Mouse (Mus musculus) midbrain, embryonic 10.5 days (tissue): ENCODE results near the gene Synj1. TPM values are rescaled to one million over a fixed set of nuclear protein-coding genes. Genes with fewer than 3 reads are reported as not detected.

Experiments
- DNase-seq: peaks from one replicate; pipeline ENCODE4 v3.0.0-alpha.2; 2017; ENCODE audit warnings: low spot score
- H3K27ac ChIP-seq: fragments of 300-500 bp; sonication (generic); replicated peaks from 2 replicates; pipeline ENCODE4 v1.5.1; 2016; ENCODE audit warnings: mild to moderate bottlenecking
- H3K27me3 ChIP-seq: fragments of 300-500 bp; sonication (generic); 2 replicates; pipeline ENCODE4 v1.6.1; 2016; ENCODE audit warnings: low read depth, mild to moderate bottlenecking; ENCODE audit not compliant: poor library complexity, severe bottlenecking
- H3K36me3 ChIP-seq: fragments of 300-500 bp; sonication (generic); 2 replicates; pipeline ENCODE4 v1.6.1; 2016; ENCODE audit warnings: mild to moderate bottlenecking, moderate library complexity
- H3K4me1 ChIP-seq: fragments of 300-500 bp; sonication (generic); 2 replicates; pipeline ENCODE4 v1.6.1; 2016
- H3K4me3 ChIP-seq: fragments of 300-500 bp; sonication (generic); 2 replicates; pipeline ENCODE4 v1.5.1; 2016; ENCODE audit warnings: mild to moderate bottlenecking, moderate library complexity
- H3K9me3 ChIP-seq: fragments of 300-500 bp; sonication (generic); replicated peaks from 2 replicates; pipeline ENCODE4 v1.6.1; 2016; ENCODE audit warnings: mild to moderate bottlenecking
- WGBS: fragments of 180-500 bp; shearing (Covaris S2); methylation state at CpG from one replicate; pipeline ENCODE4 v1.1.7; 2016; 5-methylcytosine and 5-hydroxymethylcytosine counted together
- polyA plus RNA-seq: library from polyadenylated mRNA; unstranded; fragments of >200 nt; fragmentation: Nextera tagmentation; extraction: Ambion mirVana; gene quantifications from 2 replicates; pipeline ENCODE4 v1.2.1, GENCODE M21; 2016

Gene Synj1
- polyA plus RNA-seq, 1 experiment from 2014 or later = 14.8 TPM

- 94% methylated on average over 4 of the region's 4 CpGs for WGBS
- H3K36me3 ChIP-seq = peaks cover 97% of the 10 kb centered on the region
- H3K27me3 ChIP-seq = no peaks in the 10 kb centered on the region
- no peak for DNase-seq
- no peak overlapping the region for H3K4me3 ChIP-seq
- no peaks in the 10 kb centered on the region for H3K4me1 ChIP-seq
- H3K9me3 ChIP-seq = no peaks in the 10 kb centered on the region
- no peak overlapping the region for H3K27ac ChIP-seq
Observed at GRCm38 (mm10) chr16:91030751-91031150, 19.6 kb upstream of the Synj1 start.

GRCm38 (mm10) chr16:91029901-91030300 is 18.8 kb upstream of the Synj1 start:
- WGBS = 95% methylated on average over 2 of the region's 2 CpGs
- DNase-seq = no peak
- no peaks in the 10 kb centered on the region for H3K4me1 ChIP-seq
- no peak overlapping the region for H3K4me3 ChIP-seq
- H3K9me3 ChIP-seq = no peaks in the 10 kb centered on the region
- no peak overlapping the region for H3K27ac ChIP-seq
- peaks cover 98% of the 10 kb centered on the region for H3K36me3 ChIP-seq
- H3K27me3 ChIP-seq = no peaks in the 10 kb centered on the region

- no peaks in the 10 kb centered on the region for H3K4me1 ChIP-seq
- H3K9me3 ChIP-seq = no peaks in the 10 kb centered on the region; the same call in 1 of the 2 replicates
- no peak overlapping the region for H3K4me3 ChIP-seq
- peaks cover 98% of the 10 kb centered on the region for H3K36me3 ChIP-seq
- WGBS = 90% methylated on average over 8 of the region's 8 CpGs
- no peak overlapping the region for H3K27ac ChIP-seq
- DNase-seq = no peak
- H3K27me3 ChIP-seq = no peaks in the 10 kb centered on the region
Observed at GRCm38 (mm10) chr16:91029161-91029743, 18.1 kb upstream of the Synj1 start.

GRCm38 (mm10) chr16:91026290-91026689 is 15.2 kb upstream of the Synj1 start:
- Histone ChIP-seq H3K27ac (no peak overlapping the region), H3K27me3 (no peaks in the 10 kb centered on the region), H3K4me3 (no peak overlapping the region), H3K9me3 (no peaks in the 10 kb centered on the region; the same call in 1 of the 2 replicates), H3K4me1 (no peaks in the 10 kb centered on the region), H3K36me3 (peaks cover 98% of the 10 kb centered on the region)
- WGBS = 90% methylated on average over 4 of the region's 4 CpGs
- no peak for DNase-seq

GRCm38 (mm10) chr16:91023384-91023783 is 12.3 kb upstream of the Synj1 start:
- no peaks in the 10 kb centered on the region for H3K27me3 ChIP-seq
- DNase-seq = no peak
- no peaks in the 10 kb centered on the region; the same call in 1 of the 2 replicates for H3K9me3 ChIP-seq
- H3K4me3 ChIP-seq = no peak overlapping the region
- peaks cover 100% of the 10 kb centered on the region for H3K36me3 ChIP-seq
- no peak overlapping the region for H3K27ac ChIP-seq
- H3K4me1 ChIP-seq = no peaks in the 10 kb centered on the region
- WGBS = 94% methylated on average over 1 of the region's 1 CpGs

- Histone ChIP-seq H3K4me3 (no peak overlapping the region), H3K36me3 (peaks cover 99% of the 10 kb centered on the region), H3K27me3 (no peaks in the 10 kb centered on the region), H3K4me1 (no peaks in the 10 kb centered on the region), H3K27ac (no peak overlapping the region), H3K9me3 (no peaks in the 10 kb centered on the region; the same call in 1 of the 2 replicates)
- 93% methylated on average over 10 of the region's 10 CpGs for WGBS
- DNase-seq = no peak
Observed at GRCm38 (mm10) chr16:91020842-91021483, 9.9 kb upstream of the Synj1 start.

GRCm38 (mm10) chr16:91019476-91019875 is 8.4 kb upstream of the Synj1 start:
- no peak overlapping the region for H3K4me3 ChIP-seq
- WGBS = 95% methylated on average over 4 of the region's 4 CpGs
- H3K27ac ChIP-seq = no peak overlapping the region
- H3K36me3 ChIP-seq = peaks cover 99% of the 10 kb centered on the region
- no peaks in the 10 kb centered on the region for H3K4me1 ChIP-seq
- no peaks in the 10 kb centered on the region for H3K27me3 ChIP-seq
- DNase-seq = no peak
- no peaks in the 10 kb centered on the region; the same call in 1 of the 2 replicates for H3K9me3 ChIP-seq

GRCm38 (mm10) chr16:91015761-91016160 is 4.7 kb upstream of the Synj1 start:
- DNase-seq = no peak
- H3K4me1 ChIP-seq = peaks cover 11% of the 10 kb centered on the region
- H3K27ac ChIP-seq = no peak overlapping the region
- no peaks in the 10 kb centered on the region for H3K9me3 ChIP-seq
- 90% methylated on average over 4 of the region's 4 CpGs for WGBS
- H3K27me3 ChIP-seq = no peaks in the 10 kb centered on the region
- H3K4me3 ChIP-seq = no peak overlapping the region
- H3K36me3 ChIP-seq = peaks cover 74% of the 10 kb centered on the region

- H3K4me1 ChIP-seq = peaks cover 21% of the 10 kb centered on the region
- H3K36me3 ChIP-seq = peaks cover 38% of the 10 kb centered on the region
- no peak for DNase-seq
- H3K27me3 ChIP-seq = no peaks in the 10 kb centered on the region
- H3K9me3 ChIP-seq = no peaks in the 10 kb centered on the region
- 42% methylated on average over 3 of the region's 3 CpGs for WGBS
- peak overlapping the region; percentile 90 for H3K27ac ChIP-seq
- peak overlapping the region; percentile 88 for H3K4me3 ChIP-seq
Observed at GRCm38 (mm10) chr16:91011847-91012246, 739 bp upstream of the Synj1 start.

- 0% methylated on average over 40 of the region's 42 CpGs for WGBS
- no peaks in the 10 kb centered on the region for H3K9me3 ChIP-seq
Observed at GRCm38 (mm10) chr16:91010581-91011020, 507 bp downstream of the Synj1 start.

GRCm38 (mm10) chr16:91009942-91010529 is 1.1 kb downstream of the Synj1 start:
- H3K36me3 ChIP-seq = peaks cover 20% of the 10 kb centered on the region
- peak overlapping the region; percentile 88 for H3K4me3 ChIP-seq
- DNase-seq = no peak
- H3K4me1 ChIP-seq = peaks cover 21% of the 10 kb centered on the region
- WGBS = 3% methylated on average over 19 of the region's 19 CpGs
- peak overlapping the region; percentile 90 for H3K27ac ChIP-seq
- H3K9me3 ChIP-seq = no peaks in the 10 kb centered on the region
- H3K27me3 ChIP-seq = no peaks in the 10 kb centered on the region

More at GRCm38 (mm10) chr16:91010581-91011020, 507 bp downstream of the Synj1 start:
- Histone ChIP-seq H3K4me1 (peaks cover 21% of the 10 kb centered on the region), H3K36me3 (peaks cover 25% of the 10 kb centered on the region), H3K27ac (peak overlapping the region; percentile 90), H3K27me3 (no peaks in the 10 kb centered on the region), H3K4me3 (peak overlapping the region; percentile 88)
- DNase-seq = no peak

- 88% methylated on average over 4 of the region's 4 CpGs for WGBS
- Histone ChIP-seq H3K4me1 (peaks cover 9% of the 10 kb centered on the region), H3K27me3 (no peaks in the 10 kb centered on the region), H3K4me3 (no peak overlapping the region), H3K9me3 (no peaks in the 10 kb centered on the region), H3K36me3 (peaks cover 6% of the 10 kb centered on the region; the same call in 1 of the 2 replicates), H3K27ac (no peak overlapping the region)
- DNase-seq = no peak
Observed at GRCm38 (mm10) chr16:91004915-91005538, 6.1 kb downstream of the Synj1 start.
